8 mouse cellular contexts compared by ENCODE assay signal in genomic region chr6:128168785-128169679, GRCm38 (mm10). TPM values are rescaled to one million over a fixed set of nuclear protein-coding genes. Genes with fewer than 3 reads are reported as not detected.
DNase-seq lines count a peak whose midpoint lies in the region; ATAC-seq lines count a peak whose summit lies in the region.

No protein-coding gene starts in this region.

- intact Hi-C loops in left cerebral cortex, postnatal 4 days (cut with DNase I) = no loop called here

- ATAC-seq in cerebellum, adult (ENCODE audit: insufficient number of reproducible peaks, low FRiP score, low TSS enrichment) = no peak

- DNase-seq in cerebellum, postnatal 14 days = peak; percentile 36 to 39
- DNase-seq in left cerebral cortex, postnatal 4 days = peak; percentile 27
- DNase-seq in left cerebral cortex, adult 8-10 months (ENCODE audit: low spot score in 2 of 2) = no peak
- peak; percentile 31 to 57 for DNase-seq in adrenal gland, postnatal 36 days
- DNase-seq in kidney, postnatal 36 days = peak; percentile 26 to 72
- DNase-seq in spleen, postnatal 10 days (ENCODE audit: low spot score in 2 of 2) = no peak
- DNase-seq in urinary bladder, postnatal 4 days (ENCODE audit: low spot score in 2 of 2) = no peak

RNA-seq across cellular contexts. Expression of gene Tspan9, which starts 25.6 kb away (rescaled TPM):
- 10 to 100 TPM; 69.5 to 78.5 TPM for total RNA-seq in left cerebral cortex, postnatal 4 days (2021)
- 10 to 100 TPM; 45.6 to 54.7 (median 49.0) TPM for total RNA-seq in left cerebral cortex, adult 8-10 months (2022)
- 10 to 100 TPM; 52.0 to 57.2 TPM for total RNA-seq in adrenal gland, postnatal 36 days (2021)

Comparison
In these comparisons a context has a peak if more than half of its experiments do, and no peak if none do; other contexts are left out.
1. DNase-seq: peak in cerebellum, postnatal 14 days (2 of 2), left cerebral cortex, postnatal 4 days (single experiment), adrenal gland, postnatal 36 days (2 of 2) and kidney, postnatal 36 days (2 of 2); none in left cerebral cortex, adult 8-10 months (0 of 2), spleen, postnatal 10 days (0 of 2) and urinary bladder, postnatal 4 days (0 of 2).